7 mouse cellular contexts compared by ENCODE assay signal in the genomic region with DNA sequence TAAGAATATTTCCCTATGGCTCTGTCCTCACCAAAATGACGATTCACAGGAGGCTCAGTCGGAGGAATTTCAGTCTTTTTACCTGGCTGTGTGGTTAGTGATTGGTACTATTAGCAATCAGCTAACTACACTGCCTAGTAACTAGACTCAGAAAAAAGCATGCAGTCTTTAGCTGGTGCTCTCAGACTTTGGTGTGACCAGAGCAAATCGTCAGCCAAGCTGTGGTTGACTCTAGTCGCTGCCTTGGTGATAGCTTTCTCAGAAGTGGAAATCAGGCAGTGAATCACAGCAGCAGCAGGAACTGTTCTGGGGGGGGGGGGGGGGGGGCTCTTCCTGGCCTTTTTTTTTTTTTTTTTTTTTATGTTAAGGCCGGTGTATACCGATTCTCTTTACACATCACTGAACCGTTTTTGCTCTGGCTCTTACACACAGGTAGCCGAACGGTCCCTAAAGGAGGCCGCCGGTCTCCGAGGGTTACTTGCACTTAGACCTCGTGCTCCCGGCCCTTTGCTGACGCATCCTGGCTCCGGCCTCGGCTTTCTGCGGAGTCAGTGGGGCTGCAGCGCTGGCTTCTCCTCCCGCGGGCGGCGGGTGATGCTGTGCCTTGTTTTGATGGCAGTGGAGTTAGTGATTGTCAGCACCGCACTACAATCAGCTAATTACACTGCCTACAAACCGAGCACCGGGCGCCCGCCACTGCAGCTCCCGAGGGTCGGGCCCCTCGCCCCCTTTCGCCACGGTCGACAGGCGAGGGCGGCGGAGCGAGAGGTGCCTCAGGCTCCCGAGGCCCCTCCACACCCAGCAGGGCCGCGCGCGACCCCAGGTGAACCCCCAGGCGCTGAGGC. TPM values are rescaled to one million over a fixed set of nuclear protein-coding genes. Genes with fewer than 3 reads are reported as not detected.
DNase-seq lines count a peak whose midpoint lies in the region; ATAC-seq lines count a peak whose summit lies in the region.

No protein-coding gene starts in this region.

- H3K9me3 ChIP-seq in hindbrain, embryonic 13.5 days, result no peaks in the 10 kb centered on the region

- DNase-seq in adrenal gland, adult (ENCODE audit: inconsistent age in 2 of 2, low spot score in 1 of 2), result peak; percentile 79 to 92
- peak; percentile 19 for DNase-seq in cerebellum, adult 9-10 months
- DNase-seq in frontal cortex, postnatal 36 days (ENCODE audit: low spot score in 2 of 2), result peak; percentile 42 to 47
- peak; percentile 15 to 21 for DNase-seq in left cerebral cortex, adult 8-10 months (ENCODE audit: low spot score in 2 of 2)
- peak; percentile 34 for DNase-seq in right cerebral cortex, postnatal 14 days

- peak overlapping the region; percentile 80 for H3K9ac ChIP-seq in hindbrain, embryonic 13.5 days

- H3K27ac ChIP-seq in hindbrain, embryonic 13.5 days, result no peak overlapping the region

- H3K4me1 ChIP-seq in hindbrain, embryonic 13.5 days (replicated peaks), result peaks cover 17% of the 10 kb centered on the region

- peak overlapping the region; percentile 66 for H3K4me3 ChIP-seq in hindbrain, embryonic 13.5 days

- 2% methylated on average over 42 of the region's 44 CpGs for WGBS in hindbrain, embryonic 13.5 days

- peaks cover 21% of the 10 kb centered on the region for H3K27me3 ChIP-seq in hindbrain, embryonic 13.5 days

- no peaks in the 10 kb centered on the region for H3K36me3 ChIP-seq in hindbrain, embryonic 13.5 days

- ATAC-seq in hindbrain, embryonic 13.5 days (ENCODE audit: low FRiP score), result peak; percentile 75
- peak; percentile 58 for ATAC-seq in megakaryocyte progenitor cell, adult 5-6 weeks (replicated peaks; ENCODE audit: poor library complexity)

- H3K4me2 ChIP-seq in hindbrain, embryonic 13.5 days, result peak overlapping the region; percentile 100

RNA-seq across cellular contexts. Expression of a gene that starts 1.3 kb away (rescaled TPM):
- polyA plus RNA-seq in hindbrain, embryonic 13.5 days (2015; fragmentation: Nextera tagmentation; extraction: Ambion mirVana), result 1.2 and 2.1 TPM in 2 replicates
- total RNA-seq in left cerebral cortex, adult 8-10 months (2022), result under 1 TPM in 1 of 4 experiments, not detected in 3; 0.39 TPM
- total RNA-seq in megakaryocyte progenitor cell, adult 5-6 weeks (2015), result not detected in 2 replicates
- total RNA-seq in megakaryocyte progenitor cell, adult 5-6 weeks (2017), result not detected in 2 replicates

RNA-seq across cellular contexts. Expression of a gene that starts 26.3 kb away (rescaled TPM):
- polyA plus RNA-seq in hindbrain, embryonic 13.5 days (2015; fragmentation: Nextera tagmentation; extraction: Ambion mirVana), result 2.0 and 2.1 TPM in 2 replicates
- total RNA-seq in left cerebral cortex, adult 8-10 months (2022), result 1 to 10 TPM; 4.2 to 6.4 (median 5.3) TPM
- total RNA-seq in megakaryocyte progenitor cell, adult 5-6 weeks (2015), result 7.5 and 9.9 TPM in 2 replicates
- 38.0 and 41.9 TPM in 2 replicates for total RNA-seq in megakaryocyte progenitor cell, adult 5-6 weeks (2017)

RNA-seq across cellular contexts. Expression of a gene that starts 42.5 kb away (rescaled TPM):
- not detected in 2 replicates for polyA plus RNA-seq in hindbrain, embryonic 13.5 days (2015; fragmentation: Nextera tagmentation; extraction: Ambion mirVana)
- not detected for total RNA-seq in left cerebral cortex, adult 8-10 months (2022)
- total RNA-seq in megakaryocyte progenitor cell, adult 5-6 weeks (2015), result 0.10 TPM in 1 of 2 replicates, not detected in the other
- total RNA-seq in megakaryocyte progenitor cell, adult 5-6 weeks (2017), result not detected in 2 replicates

Comparison
In these comparisons a context has a peak if more than half of its experiments do, and no peak if none do; other contexts are left out.
1. DNase-seq: peak in every context shown above with its lines; median percentile 86 in adrenal gland, adult; 44 in frontal cortex, postnatal 36 days; 34 in right cerebral cortex, postnatal 14 days; 19 in cerebellum, adult 9-10 months; 18 in left cerebral cortex, adult 8-10 months.